Comparison of ENCODE assay signal across 8 mouse cellular contexts in genomic region chr9:123850705-123851061, GRCm38 (mm10). TPM values are rescaled to one million over a fixed set of nuclear protein-coding genes. Genes with fewer than 3 reads are reported as not detected.
DNase-seq lines count a peak whose midpoint lies in the region; ATAC-seq and TF ChIP-seq lines count a peak whose summit lies in the region.

No protein-coding gene starts in this region.

- H3K27me3 ChIP-seq in embryonic facial prominence, embryonic 13.5 days, result no peaks in the 10 kb centered on the region
- H3K27me3 ChIP-seq in heart, embryonic 12.5 days (replicated peaks), result no peaks in the 10 kb centered on the region
- H3K27me3 ChIP-seq in stomach, postnatal 0 days (ENCODE audit: control insufficient read depth, insufficient read depth, low read length), result no peaks in the 10 kb centered on the region

- no peak for ATAC-seq in embryonic facial prominence, embryonic 13.5 days (ENCODE audit: insufficient number of reproducible peaks, insufficient read depth, low FRiP score, low TSS enrichment, low read depth)
- no peak for ATAC-seq in heart, embryonic 12.5 days (ENCODE audit: insufficient number of reproducible peaks, low FRiP score)
- peak; percentile 29 for ATAC-seq in megakaryocyte, adult 5-6 weeks (ENCODE audit: poor library complexity, severe bottlenecking)
- ATAC-seq in stomach, postnatal 0 days (ENCODE audit: low FRiP score, low TSS enrichment), result no peak

- DNase-seq in CD4-positive, CD25-positive, alpha-beta regulatory T cell, adult 2 months (ENCODE audit: low read depth, low spot score), result peak; percentile 62
- peak; percentile 22 for DNase-seq in MN1 (ENCODE audit: low spot score)
- peak; percentile 63 for DNase-seq in layer of hippocampus, adult 9-11 months
- peak; percentile 34 for DNase-seq in stomach, postnatal 0 days (ENCODE audit: low spot score)
- DNase-seq in left cerebral cortex, adult 8-10 months (ENCODE audit: low spot score in 2 of 2), result no peak

- peaks cover 13% of the 10 kb centered on the region for H3K4me1 ChIP-seq in embryonic facial prominence, embryonic 13.5 days
- peaks cover 27% of the 10 kb centered on the region for H3K4me1 ChIP-seq in heart, embryonic 12.5 days (replicated peaks)
- no peaks in the 10 kb centered on the region; the same call in 1 of the 2 replicates for H3K4me1 ChIP-seq in stomach, postnatal 0 days (replicated peaks; ENCODE audit: control insufficient read depth, insufficient read depth)

- no peaks in the 10 kb centered on the region for H3K9me3 ChIP-seq in embryonic facial prominence, embryonic 13.5 days
- H3K9me3 ChIP-seq in heart, embryonic 12.5 days (replicated peaks), result no peaks in the 10 kb centered on the region
- H3K9me3 ChIP-seq in stomach, postnatal 0 days (ENCODE audit: control insufficient read depth, low read length), result no peaks in the 10 kb centered on the region

- peak overlapping the region; percentile 89 for H3K9ac ChIP-seq in embryonic facial prominence, embryonic 13.5 days
- peak overlapping the region; percentile 90 for H3K9ac ChIP-seq in heart, embryonic 12.5 days
- peak overlapping the region; percentile 95 for H3K9ac ChIP-seq in stomach, postnatal 0 days (ENCODE audit: low read length)

- TF ChIP-seq CTCF in stomach, postnatal 0 days (IDR thresholded peaks at IDR 0.05; ENCODE audit: low read depth), result no peak

- H3K4me3 ChIP-seq in embryonic facial prominence, embryonic 13.5 days, result peak overlapping the region; percentile 75
- H3K4me3 ChIP-seq in heart, embryonic 12.5 days, result peak overlapping the region; percentile 95
- H3K4me3 ChIP-seq in stomach, postnatal 0 days (ENCODE audit: low read depth, low read length), result peak overlapping the region; percentile 84

- WGBS in embryonic facial prominence, embryonic 13.5 days, result 9% methylated on average over 2 of the region's 2 CpGs
- 4% methylated on average over 2 of the region's 2 CpGs for WGBS in heart, embryonic 12.5 days
- 4% methylated on average over 2 of the region's 2 CpGs for WGBS in stomach, postnatal 0 days

- peak; percentile 59 for TF ChIP-seq EP300 in stomach, postnatal 0 days (optimal IDR thresholded peaks at IDR 0.05)

- no peaks in the 10 kb centered on the region for H3K36me3 ChIP-seq in embryonic facial prominence, embryonic 13.5 days
- H3K36me3 ChIP-seq in heart, embryonic 12.5 days, result no peaks in the 10 kb centered on the region
- no peaks in the 10 kb centered on the region for H3K36me3 ChIP-seq in stomach, postnatal 0 days (ENCODE audit: control insufficient read depth, insufficient read depth, low read length)

- H3K4me2 ChIP-seq in embryonic facial prominence, embryonic 13.5 days, result peak overlapping the region; percentile 79
- H3K4me2 ChIP-seq in heart, embryonic 12.5 days, result peak overlapping the region; percentile 82
- H3K4me2 ChIP-seq in stomach, postnatal 0 days (replicated peaks; ENCODE audit: low read depth), result peak overlapping the region; percentile 75

- peak overlapping the region; percentile 97 for H3K27ac ChIP-seq in embryonic facial prominence, embryonic 13.5 days
- peak overlapping the region; percentile 95 for H3K27ac ChIP-seq in heart, embryonic 12.5 days (ENCODE audit: poor library complexity, severe bottlenecking)
- peak overlapping the region; percentile 99 for H3K27ac ChIP-seq in stomach, postnatal 0 days (replicated peaks)

RNA-seq across cellular contexts. Expression of gene Fyco1, which starts 1.0 kb away (rescaled TPM):
- polyA plus RNA-seq in embryonic facial prominence, embryonic 13.5 days (2015; fragmentation: Nextera tagmentation; extraction: Ambion mirVana), result 15.2 and 17.4 TPM in 2 replicates
- 30.3 and 31.0 TPM in 2 replicates for polyA plus RNA-seq in heart, embryonic 12.5 days (2016; fragmentation: Nextera tagmentation; extraction: Ambion mirVana)
- total RNA-seq in megakaryocyte, adult 5-6 weeks (2015), result 20.3 and 24.4 TPM in 2 replicates
- 18.2 and 22.2 TPM in 2 replicates for total RNA-seq in megakaryocyte, adult 5-6 weeks (2017)
- 6.8 and 6.9 TPM in 2 replicates for polyA plus RNA-seq in stomach, postnatal 0 days (2015; fragmentation: Nextera tagmentation; extraction: Ambion mirVana)
- total RNA-seq in left cerebral cortex, adult 8-10 months (2022), result 10 to 100 TPM; 29.5 to 36.6 (median 29.8) TPM

RNA-seq across cellular contexts. Expression of gene Xcr1, which starts 11.1 kb away (rescaled TPM):
- not detected in 2 replicates for polyA plus RNA-seq in embryonic facial prominence, embryonic 13.5 days (2015; fragmentation: Nextera tagmentation; extraction: Ambion mirVana)
- not detected in 2 replicates for polyA plus RNA-seq in heart, embryonic 12.5 days (2016; fragmentation: Nextera tagmentation; extraction: Ambion mirVana)
- 0.16 TPM in 1 of 2 replicates, not detected in the other for total RNA-seq in megakaryocyte, adult 5-6 weeks (2015)
- 0.18 and 0.33 TPM in 2 replicates for total RNA-seq in megakaryocyte, adult 5-6 weeks (2017)
- 0.02 and 0.04 TPM in 2 replicates for polyA plus RNA-seq in stomach, postnatal 0 days (2015; fragmentation: Nextera tagmentation; extraction: Ambion mirVana)
- not detected for total RNA-seq in left cerebral cortex, adult 8-10 months (2022)

RNA-seq across cellular contexts. Expression of gene Cxcr6, which starts 44.4 kb away (rescaled TPM):
- 0.31 and 0.45 TPM in 2 replicates for polyA plus RNA-seq in embryonic facial prominence, embryonic 13.5 days (2015; fragmentation: Nextera tagmentation; extraction: Ambion mirVana)
- polyA plus RNA-seq in heart, embryonic 12.5 days (2016; fragmentation: Nextera tagmentation; extraction: Ambion mirVana), result 0.37 and 0.48 TPM in 2 replicates
- total RNA-seq in megakaryocyte, adult 5-6 weeks (2015), result 1.4 and 3.7 TPM in 2 replicates
- total RNA-seq in megakaryocyte, adult 5-6 weeks (2017), result 0.89 and 2.7 TPM in 2 replicates
- polyA plus RNA-seq in stomach, postnatal 0 days (2015; fragmentation: Nextera tagmentation; extraction: Ambion mirVana), result 0.41 and 0.44 TPM in 2 replicates
- total RNA-seq in left cerebral cortex, adult 8-10 months (2022), result not detected

Comparison
In these comparisons a context has a peak if more than half of its experiments do, and no peak if none do; other contexts are left out.
1. DNase-seq: peak in CD4-positive, CD25-positive, alpha-beta regulatory T cell, adult 2 months (single experiment), MN1 (single experiment), layer of hippocampus, adult 9-11 months (single experiment) and stomach, postnatal 0 days (single experiment); none in left cerebral cortex, adult 8-10 months (0 of 2).
2. Peak in every context shown above with its lines, with median percentiles within 50 percentile points of each other: H3K27ac ChIP-seq, H3K4me2 ChIP-seq, H3K4me3 ChIP-seq and H3K9ac ChIP-seq.